Mouse (Mus musculus): ENCODE measurements around the gene Gm20517.

DNA sequence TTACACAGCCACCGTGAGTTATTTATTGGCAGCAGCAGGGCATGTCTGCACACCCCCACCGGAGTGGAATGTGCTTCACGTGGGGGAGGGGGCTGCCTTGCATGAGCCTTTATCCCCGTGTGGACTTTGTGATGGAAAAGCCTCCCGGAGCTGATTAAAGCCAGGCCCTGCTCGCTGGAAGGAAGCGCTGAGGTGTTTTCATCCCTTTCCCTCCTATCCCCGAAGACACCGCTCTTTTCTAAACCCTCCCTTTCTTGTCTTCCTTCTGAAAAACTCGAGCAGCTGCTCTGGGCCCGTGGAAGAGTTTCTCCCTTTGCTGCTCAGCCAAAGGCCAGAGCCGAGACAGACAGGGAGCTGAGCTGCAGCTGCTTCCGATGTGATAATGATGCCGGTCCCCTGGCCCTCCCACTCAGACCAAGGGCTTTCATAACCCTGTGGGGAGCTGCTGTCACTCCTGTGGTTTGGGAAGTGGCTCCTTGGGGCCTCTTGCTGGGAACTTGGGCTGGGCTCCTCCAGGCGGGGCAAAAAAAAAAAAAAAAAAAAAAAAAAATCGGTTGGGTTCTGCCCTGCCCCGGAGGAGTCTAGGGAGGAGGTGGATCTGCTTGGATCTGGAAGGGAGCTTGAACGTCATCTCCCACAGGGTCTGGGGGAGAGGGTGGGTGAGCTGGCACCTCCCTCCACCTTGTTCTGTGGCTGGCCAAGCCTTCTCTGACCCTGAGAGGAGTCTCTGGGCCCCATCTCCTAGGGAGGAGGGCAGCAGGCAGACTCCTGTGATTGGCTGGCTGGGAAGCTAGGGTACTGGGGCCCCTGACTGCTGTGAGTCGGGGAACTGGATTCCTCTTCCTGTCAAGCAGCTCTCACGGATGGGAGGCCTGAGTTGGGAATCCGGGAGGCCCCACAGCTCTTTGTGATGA is 15.9 kb upstream of the Gm20517 start:
- TF ChIP-seq POLR2A (IDR thresholded peaks at IDR 0.05; ENCODE audit: extremely low read depth, insufficient read depth, low read length): no peak
- TF ChIP-seq CTCF (IDR thresholded peaks at IDR 0.05; ENCODE audit: extremely low read depth, insufficient read depth, low read length): no peak

All from cortical plate, adult 2 months (tissue).